Mouse (Mus musculus) kidney, adult 2 months (tissue): ENCODE data around the gene Zgrf1.

Experiments
- CTCF ChIP-seq: fragments of 200-500 bp; conservative IDR thresholded peaks from 2 replicates; pipeline ENCODE4 v1.5.1; 2011; ENCODE audit warnings: low read depth, mild to moderate bottlenecking, control low read depth, low read length, moderate library complexity, mixed read lengths; ENCODE audit not compliant: insufficient read depth, insufficient read length
- POLR2A ChIP-seq: fragments of 200-500 bp; IDR thresholded peaks from one replicate; pipeline ENCODE4 v1.6.1; 2011; ENCODE audit warnings: low read depth, low read length, control low read depth

DNA sequence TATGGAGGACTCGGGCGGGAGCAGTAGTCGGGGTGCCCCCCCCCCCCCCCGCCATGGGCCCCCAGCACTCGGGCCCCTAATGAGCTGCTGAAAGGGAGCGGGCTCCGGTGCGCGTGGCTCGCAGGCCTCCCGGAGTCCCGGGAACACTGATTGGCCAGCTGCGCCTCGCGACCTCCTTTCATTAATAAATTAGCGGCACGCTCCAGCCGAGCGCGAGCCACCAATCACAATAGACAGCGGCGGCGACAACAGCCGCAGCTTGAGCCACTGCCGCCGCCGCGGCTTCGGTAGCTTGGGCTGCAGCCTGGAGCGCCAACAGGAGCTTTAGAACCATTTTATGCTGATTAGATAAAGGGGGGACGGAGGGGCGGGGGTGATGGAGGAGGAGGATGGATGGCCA, 79.2 kb downstream of the Zgrf1 start:
- TF ChIP-seq CTCF (no peak), POLR2A (no peak)
